Mouse (Mus musculus) thymus, postnatal 36 days (tissue): ENCODE data around the gene Cux1.

ENCODE experiments used
- DNase-seq, 2 experiments: peaks; one replicate each; pipeline ENCODE4 v3.0.0; 2022; ENCODE audit warnings: mixed read lengths in 2 of 2

The Cux1 gene

GRCm38 (mm10) chr5:136467360-136467999, 99.8 kb downstream of the Cux1 start:
- DNase-seq = peak in 1 of 2 experiments; percentile 36

- peak; percentile 45 to 66 for DNase-seq
Measured at GRCm38 (mm10) chr5:136465770-136466406, 101.4 kb downstream of the Cux1 start.

GRCm38 (mm10) chr5:136465366-136465765, 101.9 kb downstream of the Cux1 start:
- no peak for DNase-seq

- DNase-seq = no peak
Measured at GRCm38 (mm10) chr5:136464849-136465248, 102.4 kb downstream of the Cux1 start.

- no peak for DNase-seq
Measured at GRCm38 (mm10) chr5:136464128-136464527, 103.2 kb downstream of the Cux1 start.

- no peak for DNase-seq
Measured at GRCm38 (mm10) chr5:136462613-136463012, 104.7 kb downstream of the Cux1 start.

GRCm38 (mm10) chr5:136459901-136460300, 107.4 kb downstream of the Cux1 start:
- DNase-seq = peak; percentile 55 to 78

- no peak for DNase-seq
Measured at GRCm38 (mm10) chr5:136458893-136459499, 108.3 kb downstream of the Cux1 start.

GRCm38 (mm10) chr5:136458102-136458863, 109.0 kb downstream of the Cux1 start:
- DNase-seq = no peak

- DNase-seq = no peak
Measured at GRCm38 (mm10) chr5:136456395-136456794, 110.9 kb downstream of the Cux1 start.

GRCm38 (mm10) chr5:136452681-136453080, 114.6 kb downstream of the Cux1 start:
- DNase-seq = no peak

GRCm38 (mm10) chr5:136449801-136450200, 117.5 kb downstream of the Cux1 start:
- peak; percentile 65 to 83 for DNase-seq

- no peak for DNase-seq
Measured at GRCm38 (mm10) chr5:136445967-136446366, 121.3 kb downstream of the Cux1 start.

- peak; percentile 57 to 79 for DNase-seq
Measured at GRCm38 (mm10) chr5:136442238-136443187, 124.8 kb downstream of the Cux1 start.

GRCm38 (mm10) chr5:136429647-136430046, 137.6 kb downstream of the Cux1 start:
- no peak for DNase-seq

- DNase-seq = no peak
Measured at GRCm38 (mm10) chr5:136428498-136429060, 138.7 kb downstream of the Cux1 start.

GRCm38 (mm10) chr5:136427772-136428497, 139.4 kb downstream of the Cux1 start:
- DNase-seq = no peak

GRCm38 (mm10) chr5:136427121-136427771, 140.0 kb downstream of the Cux1 start:
- DNase-seq = no peak

GRCm38 (mm10) chr5:136422948-136423347, 144.3 kb downstream of the Cux1 start:
- DNase-seq = no peak

- no peak for DNase-seq
Measured at GRCm38 (mm10) chr5:136421885-136422284, 145.4 kb downstream of the Cux1 start.

GRCm38 (mm10) chr5:136421316-136421715, 146.0 kb downstream of the Cux1 start:
- no peak for DNase-seq
